Mouse (Mus musculus) gastrocnemius, adult 8-10 months (tissue): Measurements from ENCODE around the gene Gm4307. TPM values are rescaled to one million over a fixed set of nuclear protein-coding genes. Genes with fewer than 3 reads are reported as not detected.
A peak's percentile ranks its signal among the peaks of the same experiment; 100 is the strongest.
"Not testable (repeated sequence)": the region's sequence is repeated elsewhere in the genome, so short reads cannot be mapped to it uniquely, and the experiment has no call there.

Experiments
- DNase-seq, 2 experiments: peaks; one replicate each; pipeline ENCODE4 v3.0.0; 2022; ENCODE audit warnings: low spot score in 2 of 2
- total RNA-seq, 4 experiments: library from RNA; stranded (reverse); gene quantifications; 2 replicates each; pipeline ENCODE4 v1.2.4; 2022

Gene Gm4307
- total RNA-seq = not detected

GRCm38 (mm10) chr10:100361038-100361437 lies at the start of gene Gm4307:
Gm4307 (plus strand) TSS chr10:100361338.
- DNase-seq = not testable (repeated sequence)

GRCm38 (mm10) chr10:100335376-100335775 lies 25.8 kb upstream of the Gm4307 start, which contains the start of gene Gm4301:
Gm4301 (plus strand) TSS chr10:100335676.
- DNase-seq = not testable (repeated sequence)

DNA sequence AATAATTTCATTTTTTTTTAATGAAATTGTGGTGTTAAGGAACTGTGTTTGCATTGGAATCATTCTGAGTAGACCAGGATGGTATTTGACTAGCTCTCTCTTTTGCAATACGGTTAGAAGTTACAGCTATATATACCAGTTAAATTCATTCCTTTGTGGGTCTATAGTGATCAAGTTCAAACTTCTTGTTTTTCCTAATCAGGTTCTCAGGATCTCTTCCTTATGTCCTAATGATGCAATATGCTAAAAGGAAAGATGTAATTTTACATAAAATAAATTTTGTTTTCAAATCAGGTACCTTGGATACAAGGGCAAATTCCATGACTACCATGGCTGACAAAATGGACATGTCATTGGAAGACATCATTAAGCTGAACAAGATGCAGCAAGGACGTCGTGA lies 20.6 kb upstream of the Gm4307 start, which contains the start of gene Gm4302:
Gm4302 (plus strand) TSS at position 301 of the 400 bp plus-strand sequence.
- not testable (repeated sequence) for DNase-seq

DNA sequence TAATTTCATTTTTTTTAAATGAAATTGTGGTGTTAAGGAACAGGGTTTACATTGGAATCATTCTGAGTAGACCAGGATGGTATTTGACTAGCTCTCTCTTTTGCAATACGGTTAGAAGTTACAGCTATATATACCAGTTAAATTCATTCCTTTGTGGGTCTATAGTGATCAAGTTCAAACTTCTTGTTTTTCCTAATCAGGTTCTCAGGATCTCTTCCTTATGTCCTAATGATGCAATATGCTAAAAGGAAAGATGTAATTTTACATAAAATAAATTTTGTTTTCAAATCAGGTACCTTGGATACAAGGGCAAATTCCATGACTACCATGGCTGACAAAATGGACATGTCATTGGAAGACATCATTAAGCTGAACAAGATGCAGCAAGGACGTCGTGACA lies 15.5 kb upstream of the Gm4307 start, which contains the start of gene Gm4303:
Gm4303 (plus strand) TSS at position 301 of the 400 bp plus-strand sequence.
- not testable (repeated sequence) for DNase-seq

DNA sequence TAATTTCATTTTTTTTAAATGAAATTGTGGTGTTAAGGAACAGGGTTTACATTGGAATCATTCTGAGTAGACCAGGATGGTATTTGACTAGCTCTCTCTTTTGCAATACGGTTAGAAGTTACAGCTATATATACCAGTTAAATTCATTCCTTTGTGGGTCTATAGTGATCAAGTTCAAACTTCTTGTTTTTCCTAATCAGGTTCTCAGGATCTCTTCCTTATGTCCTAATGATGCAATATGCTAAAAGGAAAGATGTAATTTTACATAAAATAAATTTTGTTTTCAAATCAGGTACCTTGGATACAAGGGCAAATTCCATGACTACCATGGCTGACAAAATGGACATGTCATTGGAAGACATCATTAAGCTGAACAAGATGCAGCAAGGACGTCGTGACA lies 10.3 kb upstream of the Gm4307 start, which contains the start of gene Gm4305:
Gm4305 (plus strand) TSS at position 301 of the 400 bp plus-strand sequence.
- not testable (repeated sequence) for DNase-seq

DNA sequence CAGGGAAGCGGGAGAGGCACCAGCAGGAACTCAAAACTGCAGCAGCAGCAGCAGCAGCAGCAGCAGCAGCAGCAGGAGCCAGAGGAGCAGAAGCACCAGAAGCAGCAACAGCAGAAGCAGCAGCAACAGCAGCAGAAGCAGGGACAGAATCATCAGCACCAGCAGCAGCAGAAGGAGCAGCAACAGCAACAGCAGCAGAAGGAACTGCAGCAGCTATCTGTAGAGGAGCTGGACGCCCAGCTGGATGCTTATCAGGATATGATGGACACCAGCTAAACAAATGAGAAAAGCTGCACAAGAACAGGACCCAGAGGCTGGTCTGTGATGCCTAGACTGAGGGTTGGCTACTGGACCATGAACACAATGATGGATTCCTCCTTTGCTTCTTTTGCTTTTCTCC lies 4.3 kb upstream of the Gm4307 start:
- peak in 1 of 2 experiments; percentile 3 for DNase-seq

- DNase-seq = not testable (repeated sequence)
Measured at GRCm38 (mm10) chr10:100382460-100382859, 21.3 kb downstream of the Gm4307 start, which contains the start of gene Gm4312. Gm4312 (minus strand) TSS chr10:100382560.

- DNase-seq = not testable (repeated sequence)
Measured at GRCm38 (mm10) chr10:100402301-100402700, 41.2 kb downstream of the Gm4307 start.

Other genes starting within 250 kb of the Gm4307 start
- not detected for gene Gm4301, start 25.7 kb upstream of the Gm4307 start, total RNA-seq
- gene Gm4302, start 20.5 kb upstream of the Gm4307 start, total RNA-seq = not detected
- gene Gm4303, start 15.4 kb upstream of the Gm4307 start, total RNA-seq = not detected
- not detected for gene Gm4305, start 10.2 kb upstream of the Gm4307 start, total RNA-seq
- not detected for gene Gm4312, start 21.2 kb downstream of the Gm4307 start, total RNA-seq
- gene Tmtc3, start 126.0 kb downstream of the Gm4307 start, total RNA-seq = 10 to 100 TPM in 1 of 4 experiments, 1 to 10 TPM in 3; 8.9 to 10.9 (median 9.7) TPM
- gene Cep290, start 126.2 kb downstream of the Gm4307 start, total RNA-seq = 1 to 10 TPM; 2.9 to 4.3 (median 3.8) TPM
- 1 to 10 TPM; 7.9 to 8.7 (median 8.2) TPM for gene 4930430F08Rik, start 229.1 kb downstream of the Gm4307 start, total RNA-seq
- not detected for gene 1700017N19Rik, start 229.1 kb downstream of the Gm4307 start, total RNA-seq